Mouse (Mus musculus) liver, postnatal 0 days (tissue): ENCODE results near the gene Gm826.

Source experiments
- CTCF ChIP-seq: sonication (generic); IDR thresholded peaks from 2 replicates; pipeline ENCODE4 v1.5.1; 2016; ENCODE audit warnings: antibody characterized with exemption, low read depth
- EP300 ChIP-seq: IDR thresholded peaks from 2 replicates; pipeline ENCODE4 v1.6.1; 2016; ENCODE audit warnings: antibody characterized with exemption, low read depth, mild to moderate bottlenecking

GRCm38 (mm10) chr2:160335043-160335442 is 1.1 kb upstream of the Gm826 start:
- no peak for TF ChIP-seq CTCF
- TF ChIP-seq EP300, result no peak
